Mouse (Mus musculus) thymus, postnatal 0 days (tissue): Measurements from ENCODE around the gene Bud23. TPM values are rescaled to one million over a fixed set of nuclear protein-coding genes. Genes with fewer than 3 reads are reported as not detected.
"Not testable (repeated sequence)": the region's sequence is repeated elsewhere in the genome, so short reads cannot be mapped to it uniquely, and the experiment has no call there.

ENCODE experiments used
- DNase-seq: peaks from one replicate; pipeline ENCODE4 v3.0.0-alpha.2; 2015; ENCODE audit warnings: low spot score
- polyA plus RNA-seq: library from polyadenylated mRNA; unstranded; fragments of >200 nt; fragmentation: Nextera tagmentation; extraction: Ambion mirVana; gene quantifications from 2 replicates; pipeline ENCODE4 v1.2.1, GENCODE M21; 2015

Bud23 gene
- 103 and 119 TPM in 2 replicates for polyA plus RNA-seq

- not testable (repeated sequence) for DNase-seq
Measured at GRCm38 (mm10) chr5:135064909-135065446, at the start of gene Bud23. Gene Bud23 (minus strand): TSS chr5:135064959.

DNA sequence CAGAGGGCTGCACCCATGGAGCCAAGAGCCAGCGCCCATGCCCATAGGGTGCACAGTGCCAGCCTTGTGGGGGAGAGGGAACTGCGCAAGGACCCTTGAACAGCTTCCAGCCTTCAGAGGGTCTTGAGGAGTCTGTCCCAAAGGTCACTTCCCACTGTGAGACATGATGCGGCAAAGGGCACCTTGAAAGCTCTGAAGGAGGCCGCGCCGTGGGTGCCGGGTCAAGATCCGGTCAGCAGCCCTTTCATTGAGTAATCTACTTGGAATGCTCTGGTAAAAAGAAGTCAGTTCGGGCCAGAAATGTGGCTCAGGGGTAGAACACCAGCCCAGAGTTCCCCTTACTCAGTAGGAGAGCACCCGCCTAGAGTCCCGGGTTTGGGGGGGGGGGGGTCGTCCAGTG lies 49.0 kb upstream of the Bud23 start:
- DNase-seq: no peak

- DNase-seq: peak; percentile 19
Measured at GRCm38 (mm10) chr5:135109976-135110375, 45.2 kb upstream of the Bud23 start.

- no peak for DNase-seq
Measured at GRCm38 (mm10) chr5:135109426-135109825, 44.7 kb upstream of the Bud23 start.

DNA sequence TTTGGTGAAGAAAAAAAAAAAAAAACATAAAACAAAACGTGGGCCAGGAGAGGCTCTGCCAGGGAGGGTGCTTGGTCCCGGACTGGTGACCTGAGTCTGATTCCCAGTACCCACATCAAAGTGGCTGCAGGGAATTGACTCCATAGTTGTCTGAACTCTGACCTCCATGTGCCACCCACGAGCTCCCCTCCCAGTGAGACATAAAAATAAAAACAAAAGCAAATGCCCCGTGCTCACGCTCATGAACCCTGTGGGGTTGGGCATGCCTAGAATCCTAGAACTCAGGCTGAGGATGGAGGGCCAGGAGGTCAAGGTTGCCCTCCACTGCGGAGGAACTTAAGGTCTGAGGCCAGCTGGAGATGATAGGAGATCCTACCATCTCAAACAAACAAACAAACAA lies 44.3 kb upstream of the Bud23 start:
- DNase-seq: no peak

- peak; percentile 37 for DNase-seq
Measured at GRCm38 (mm10) chr5:135107521-135108501, 43.1 kb upstream of the Bud23 start.

GRCm38 (mm10) chr5:135106758-135107256 lies 42.0 kb upstream of the Bud23 start:
- peak; percentile 87 for DNase-seq

DNA sequence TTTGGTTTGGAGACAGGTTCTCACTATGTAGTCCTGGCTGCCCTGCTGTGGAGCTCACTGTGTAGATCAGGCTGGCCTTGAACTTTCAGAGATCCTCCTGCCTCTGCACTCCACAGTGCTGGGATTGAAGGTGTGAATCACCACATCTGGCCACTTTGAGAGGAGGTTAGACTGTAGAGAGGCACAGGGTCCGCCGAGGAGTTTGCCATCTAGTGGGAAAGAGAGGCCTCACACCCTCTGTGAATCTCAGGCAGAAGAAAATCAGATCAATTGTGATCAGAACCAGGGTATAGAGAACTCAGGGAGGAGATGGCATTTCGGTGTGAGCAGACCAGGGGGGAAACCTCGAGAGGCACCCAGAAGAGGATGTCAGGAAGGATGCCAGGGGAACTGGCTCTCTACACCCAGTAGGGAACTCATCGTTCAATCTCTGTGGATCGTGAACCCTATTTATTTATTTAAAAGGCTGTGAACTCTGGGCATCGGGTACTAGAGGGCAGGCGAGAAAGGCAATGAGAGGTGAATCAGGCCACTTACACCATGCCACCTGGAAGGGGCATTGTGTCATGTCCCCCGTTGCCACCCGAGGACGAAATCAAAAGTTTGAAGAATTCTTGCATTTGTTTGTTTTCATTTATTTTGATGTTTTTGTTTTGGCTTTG lies 39.4 kb upstream of the Bud23 start:
- DNase-seq: peak; percentile 17

GRCm38 (mm10) chr5:135100981-135101380 lies 36.2 kb upstream of the Bud23 start:
- no peak for DNase-seq

DNA sequence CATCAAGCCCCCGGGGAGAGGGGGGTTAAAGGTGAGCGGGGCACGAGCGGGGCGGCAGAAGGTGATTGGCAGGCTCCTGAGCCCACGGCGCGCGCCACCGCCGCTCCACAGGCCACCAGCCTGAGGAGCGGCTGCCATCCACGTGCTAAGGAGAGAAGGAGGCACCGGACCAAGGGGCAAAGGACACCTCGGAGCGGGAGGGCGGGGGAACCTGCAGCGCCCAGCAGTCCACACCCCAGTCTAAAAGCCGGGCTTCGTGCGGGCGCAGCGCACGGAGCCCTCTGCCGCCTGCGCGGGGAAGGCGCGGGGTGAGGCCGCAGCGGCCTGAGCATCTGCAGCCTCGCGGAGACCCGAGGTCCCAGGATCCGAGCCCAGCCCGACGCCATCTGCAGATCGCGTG lies 24.9 kb upstream of the Bud23 start, which contains the start of gene Mlxipl:
Gene Mlxipl, plus strand, starts transcription at position 238 of the 400 bp plus-strand sequence.
- no peak for DNase-seq

DNA sequence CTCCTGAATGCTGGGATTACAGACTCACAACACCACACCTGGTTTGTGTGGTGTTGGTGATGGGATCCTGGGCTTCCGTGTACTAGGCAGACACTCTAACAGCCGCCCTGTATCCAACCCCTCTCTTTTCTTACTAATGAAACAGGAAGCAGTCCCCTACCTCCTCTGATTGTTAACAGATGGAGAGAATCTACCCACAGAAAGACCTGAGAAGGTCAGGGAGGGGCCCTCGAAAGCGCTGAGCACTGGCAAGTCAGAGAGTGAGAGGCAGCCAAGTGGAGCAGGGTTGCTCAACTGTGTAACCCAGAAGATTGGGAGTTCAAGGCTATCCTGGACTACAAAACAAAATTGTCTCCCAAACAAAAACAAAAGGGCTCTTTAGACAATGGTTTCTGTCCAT lies 22.1 kb upstream of the Bud23 start:
- no peak for DNase-seq

GRCm38 (mm10) chr5:135080539-135080938 lies 15.8 kb upstream of the Bud23 start:
- DNase-seq: no peak

- DNase-seq: no peak
Measured at GRCm38 (mm10) chr5:135079578-135079977, 14.8 kb upstream of the Bud23 start.

- DNase-seq: no peak
Measured at GRCm38 (mm10) chr5:135078482-135078810, 13.7 kb upstream of the Bud23 start.

GRCm38 (mm10) chr5:135077564-135078481 lies 13.1 kb upstream of the Bud23 start, which contains the start of gene Vps37d:
Gene Vps37d (minus strand): TSS chr5:135078266.
- peak; percentile 81 for DNase-seq

GRCm38 (mm10) chr5:135076931-135077505 lies 12.3 kb upstream of the Bud23 start:
- DNase-seq: no peak

GRCm38 (mm10) chr5:135076368-135076767 lies 11.6 kb upstream of the Bud23 start:
- no peak for DNase-seq

DNA sequence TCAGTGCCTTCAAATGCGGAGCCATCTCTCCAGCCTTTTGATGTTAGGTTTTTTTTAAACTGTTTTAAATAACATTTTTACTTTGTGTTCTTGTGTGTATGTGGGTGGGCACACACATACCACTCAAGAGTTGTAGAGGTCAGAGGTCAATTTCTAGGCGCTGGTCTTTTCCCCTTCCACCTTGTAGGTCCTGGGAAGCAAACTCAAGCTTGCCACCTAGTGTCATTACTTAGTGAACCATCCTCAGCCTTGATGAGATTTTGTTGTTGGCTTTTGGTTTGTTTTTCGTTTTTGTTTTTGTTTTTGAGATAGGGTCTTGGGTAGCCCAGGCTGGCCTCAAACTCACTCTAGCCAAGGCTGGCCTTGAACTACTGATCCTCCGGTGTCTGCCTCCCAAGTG lies 10.9 kb upstream of the Bud23 start:
- DNase-seq: no peak

- DNase-seq: no peak
Measured at GRCm38 (mm10) chr5:135073349-135074150, 8.8 kb upstream of the Bud23 start.
